In genomic region chr12:32955037-32955436, GRCm38 (mm10) we compare ENCODE assay signal across 8 mouse cellular contexts. TPM values are rescaled to one million over a fixed set of nuclear protein-coding genes. Genes with fewer than 3 reads are reported as not detected.
DNase-seq lines count a peak whose midpoint lies in the region; ATAC-seq and TF ChIP-seq lines count a peak whose summit lies in the region.

No protein-coding gene starts in this region.

- peak overlapping the region; percentile 96 for H3K4me3 ChIP-seq in kidney, adult 2 months (ENCODE audit: insufficient read depth, low read depth, low read length)
- peak overlapping the region; percentile 100 for H3K4me3 ChIP-seq in bone marrow macrophage, adult 2 months (ENCODE audit: insufficient read depth, low read length)
- peak overlapping the region; percentile 81 for H3K4me3 ChIP-seq in hindbrain, embryonic 14.5 days (replicated peaks; ENCODE audit: low read length)
- peak overlapping the region; percentile 69 for H3K4me3 ChIP-seq in midbrain, embryonic 14.5 days (replicated peaks; ENCODE audit: low read depth, low read length)

- TF ChIP-seq CTCF in kidney, adult 2 months (conservative IDR thresholded peaks at IDR 0.05; ENCODE audit: insufficient read depth, insufficient read length, low read depth, low read length) = no peak
- TF ChIP-seq CTCF in bone marrow macrophage, adult 2 months (IDR thresholded peaks at IDR 0.05; ENCODE audit: low read depth, low read length) = no peak

- TF ChIP-seq POLR2A in kidney, adult 2 months (IDR thresholded peaks at IDR 0.05; ENCODE audit: low read depth, low read length) = no peak
- no peak for TF ChIP-seq POLR2A in bone marrow macrophage, adult 2 months (IDR thresholded peaks at IDR 0.05; ENCODE audit: borderline replicate concordance, low read depth, low read length)

- peak overlapping the region; percentile 99 for H3K27ac ChIP-seq in kidney, adult 2 months (ENCODE audit: insufficient read depth, low read depth, low read length)
- peak overlapping the region; percentile 96 for H3K27ac ChIP-seq in bone marrow macrophage, adult 2 months (ENCODE audit: insufficient read depth, low read depth, low read length)
- no peak overlapping the region for H3K27ac ChIP-seq in hindbrain, embryonic 14.5 days
- H3K27ac ChIP-seq in midbrain, embryonic 14.5 days (replicated peaks; ENCODE audit: low read depth, low read length) = no peak overlapping the region

- H3K9me3 ChIP-seq in hindbrain, embryonic 14.5 days (ENCODE audit: control insufficient read depth, low read length) = no peaks in the 10 kb centered on the region
- no peaks in the 10 kb centered on the region for H3K9me3 ChIP-seq in midbrain, embryonic 14.5 days (ENCODE audit: control insufficient read depth, low read length)

- H3K36me3 ChIP-seq in kidney, adult 2 months (ENCODE audit: control insufficient read depth, insufficient read depth, low read length) = no peaks in the 10 kb centered on the region
- no peaks in the 10 kb centered on the region for H3K36me3 ChIP-seq in hindbrain, embryonic 14.5 days (replicated peaks; ENCODE audit: control insufficient read depth, insufficient read depth)
- no peaks in the 10 kb centered on the region for H3K36me3 ChIP-seq in midbrain, embryonic 14.5 days (ENCODE audit: control insufficient read depth, insufficient read depth, low read length)

- peaks cover 15% of the 10 kb centered on the region; the same call in 1 of the 2 replicates for H3K4me1 ChIP-seq in kidney, adult 2 months (ENCODE audit: control insufficient read depth, insufficient read depth, low read length)
- peaks cover 13% of the 10 kb centered on the region for H3K4me1 ChIP-seq in bone marrow macrophage, adult 2 months (ENCODE audit: control insufficient read depth, insufficient read depth, low read length)
- H3K4me1 ChIP-seq in hindbrain, embryonic 14.5 days (replicated peaks; ENCODE audit: control insufficient read depth, insufficient read depth, low read length) = peaks cover 18% of the 10 kb centered on the region
- H3K4me1 ChIP-seq in midbrain, embryonic 14.5 days (ENCODE audit: control insufficient read depth, insufficient read depth, low read length) = peaks cover 25% of the 10 kb centered on the region

- peak overlapping the region; percentile 77 for H3K4me2 ChIP-seq in hindbrain, embryonic 14.5 days (replicated peaks)
- peak overlapping the region; percentile 81 for H3K4me2 ChIP-seq in midbrain, embryonic 14.5 days (ENCODE audit: low read length)

- H3K27me3 ChIP-seq in kidney, adult 2 months (replicated peaks; ENCODE audit: control insufficient read depth, insufficient read depth, low read length) = no peaks in the 10 kb centered on the region
- no peaks in the 10 kb centered on the region for H3K27me3 ChIP-seq in hindbrain, embryonic 14.5 days (ENCODE audit: control insufficient read depth, insufficient read depth, low read length)
- H3K27me3 ChIP-seq in midbrain, embryonic 14.5 days (ENCODE audit: control insufficient read depth, insufficient read depth, low read length) = no peaks in the 10 kb centered on the region

- 2% methylated on average over 8 of the region's 8 CpGs for WGBS in kidney, adult 2 months
- 6% methylated on average over 8 of the region's 8 CpGs for WGBS in hindbrain, embryonic 14.5 days
- 3% methylated on average over 8 of the region's 8 CpGs for WGBS in midbrain, embryonic 14.5 days

- no peak for ATAC-seq in hindbrain, embryonic 14.5 days (ENCODE audit: low FRiP score)
- no peak for ATAC-seq in midbrain, embryonic 14.5 days (ENCODE audit: low FRiP score, low TSS enrichment)

- no peak for DNase-seq in kidney, adult 2 months
- DNase-seq in kidney, postnatal 36 days = no peak
- DNase-seq in hindbrain, embryonic 14.5 days (ENCODE audit: low spot score) = no peak
- DNase-seq in midbrain, embryonic 14.5 days = no peak
- DNase-seq in urinary bladder, postnatal 4 days (ENCODE audit: low spot score in 2 of 2) = no peak
- no peak for DNase-seq in testis, postnatal 14 days (ENCODE audit: low spot score)
- DNase-seq in layer of hippocampus, adult 9-11 months = no peak

- peak overlapping the region; percentile 90 for H3K9ac ChIP-seq in hindbrain, embryonic 14.5 days
- peak overlapping the region; percentile 75; the same call in 1 of the 2 replicates for H3K9ac ChIP-seq in midbrain, embryonic 14.5 days (replicated peaks; ENCODE audit: low read length)

RNA-seq across cellular contexts. Expression of gene Sypl, which starts 1.3 kb away (rescaled TPM):
- 136 and 148 TPM in 2 replicates for polyA plus RNA-seq in kidney, adult 2 months (2012; rRNA removed)
- polyA plus RNA-seq in bone marrow macrophage, adult 2 months (2012; ENCODE audit: insufficient read depth, insufficient read length, missing spikeins) = 117 and 125 TPM in 2 replicates
- 50.1 and 50.7 TPM in 2 replicates for polyA plus RNA-seq in hindbrain, embryonic 14.5 days (2014; fragmentation: Nextera tagmentation; extraction: Ambion mirVana)
- polyA plus RNA-seq in midbrain, embryonic 14.5 days (2014; fragmentation: Nextera tagmentation; extraction: Ambion mirVana) = 34.2 and 39.4 TPM in 2 replicates

Comparison
In these comparisons a context has a peak if more than half of its experiments do, and no peak if none do; other contexts are left out.
1. H3K27ac ChIP-seq: peak in kidney, adult 2 months (single experiment) and bone marrow macrophage, adult 2 months (single experiment); none in hindbrain, embryonic 14.5 days (single experiment) and midbrain, embryonic 14.5 days (single experiment).
2. Peak in every context shown above with its lines, with median percentiles within 50 percentile points of each other: H3K4me3 ChIP-seq.